ENCODE assay signal across 12 mouse cellular contexts in the genomic region with DNA sequence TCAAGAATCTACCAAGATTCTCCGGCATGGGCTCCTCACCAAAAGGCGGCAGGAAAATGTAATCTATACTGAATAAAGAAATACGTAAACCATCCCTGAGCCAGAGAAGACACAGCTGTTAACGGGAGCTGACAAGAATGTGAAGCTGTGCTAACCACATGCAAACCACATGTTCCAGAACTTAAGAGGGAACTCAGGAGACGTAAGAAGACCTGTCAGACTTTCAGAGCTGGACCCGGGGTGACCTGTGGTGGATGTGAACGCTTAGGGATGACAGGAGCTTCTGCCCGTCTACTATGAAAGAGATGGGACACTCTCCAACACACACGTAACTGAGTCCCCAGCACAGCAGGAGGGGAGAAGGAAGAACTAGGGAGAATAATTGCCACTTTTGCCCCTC. TPM values are rescaled to one million over a fixed set of nuclear protein-coding genes. Genes with fewer than 3 reads are reported as not detected.
DNase-seq lines count a peak whose midpoint lies in the region; ATAC-seq lines count a peak whose summit lies in the region.
"Had no signal": no experiment of that assay in that cellular context is flagged by ENCODE, and none has a peak within 500 bp of the region (broad histone marks: within the 10 kb centered on the region; RNA-seq: fewer than 3 reads in every experiment).

No protein-coding gene starts in this region.

- H3K27me3 ChIP-seq in hindbrain, embryonic 10.5 days (ENCODE audit: insufficient read depth, poor library complexity, severe bottlenecking) = no peaks in the 10 kb centered on the region
- H3K27me3 ChIP-seq in hindbrain, embryonic 13.5 days = no peaks in the 10 kb centered on the region
- no peaks in the 10 kb centered on the region for H3K27me3 ChIP-seq in midbrain, embryonic 14.5 days (ENCODE audit: control insufficient read depth, insufficient read depth, low read length)
- H3K27me3 ChIP-seq in midbrain, embryonic 16.5 days (ENCODE audit: control insufficient read depth, insufficient read depth, low read depth, low read length) = no peaks in the 10 kb centered on the region
- H3K27me3 ChIP-seq in limb, embryonic 13.5 days = no peaks in the 10 kb centered on the region
- H3K27me3 ChIP-seq in midbrain, embryonic 15.5 days (replicated peaks) = no peaks in the 10 kb centered on the region
- H3K27me3 ChIP-seq: liver, embryonic 12.5 days had no signal

- peaks cover 44% of the 10 kb centered on the region for H3K4me1 ChIP-seq in hindbrain, embryonic 10.5 days (replicated peaks)
- H3K4me1 ChIP-seq in hindbrain, embryonic 13.5 days (replicated peaks) = peaks cover 33% of the 10 kb centered on the region
- H3K4me1 ChIP-seq in midbrain, embryonic 14.5 days (ENCODE audit: control insufficient read depth, insufficient read depth, low read length) = peaks cover 13% of the 10 kb centered on the region
- peaks cover 5% of the 10 kb centered on the region; the same call in 1 of the 2 replicates for H3K4me1 ChIP-seq in midbrain, embryonic 16.5 days (ENCODE audit: control insufficient read depth, insufficient read depth, low read length)
- H3K4me1 ChIP-seq in limb, embryonic 13.5 days = peaks cover 48% of the 10 kb centered on the region
- H3K4me1 ChIP-seq in midbrain, embryonic 15.5 days = peaks cover 19% of the 10 kb centered on the region

- WGBS in hindbrain, embryonic 10.5 days = 55% methylated on average over 9 of the region's 9 CpGs
- 63% methylated on average over 9 of the region's 9 CpGs for WGBS in hindbrain, embryonic 13.5 days
- 60% methylated on average over 9 of the region's 9 CpGs for WGBS in midbrain, embryonic 14.5 days
- WGBS in midbrain, embryonic 16.5 days = 58% methylated on average over 9 of the region's 9 CpGs
- 25% methylated on average over 9 of the region's 9 CpGs for WGBS in limb, embryonic 13.5 days
- 62% methylated on average over 9 of the region's 9 CpGs for WGBS in midbrain, embryonic 15.5 days

- ATAC-seq in hindbrain, embryonic 13.5 days (ENCODE audit: low FRiP score) = no peak
- no peak for ATAC-seq in midbrain, embryonic 14.5 days (ENCODE audit: low FRiP score, low TSS enrichment)
- ATAC-seq in midbrain, embryonic 16.5 days = no peak
- no peak; the same call in 1 of the 2 replicates for ATAC-seq in limb, embryonic 13.5 days (ENCODE audit: low FRiP score, low read depth)
- ATAC-seq in midbrain, embryonic 15.5 days (replicated peaks) = no peak
- ATAC-seq: liver, embryonic 12.5 days had no signal

- H3K9ac ChIP-seq in hindbrain, embryonic 13.5 days = no peak overlapping the region
- H3K9ac ChIP-seq in midbrain, embryonic 14.5 days (replicated peaks; ENCODE audit: low read length) = no peak overlapping the region
- H3K9ac ChIP-seq in midbrain, embryonic 16.5 days (ENCODE audit: low read depth, low read length) = no peak overlapping the region
- H3K9ac ChIP-seq in limb, embryonic 13.5 days = no peak overlapping the region
- H3K9ac ChIP-seq in midbrain, embryonic 15.5 days = no peak overlapping the region
- H3K9ac ChIP-seq: liver, embryonic 12.5 days had no signal

- no peak overlapping the region for H3K4me2 ChIP-seq in hindbrain, embryonic 13.5 days
- H3K4me2 ChIP-seq in midbrain, embryonic 14.5 days (ENCODE audit: low read length) = no peak overlapping the region
- H3K4me2 ChIP-seq in midbrain, embryonic 16.5 days (ENCODE audit: low read length) = no peak overlapping the region
- H3K4me2 ChIP-seq in limb, embryonic 13.5 days (replicated peaks) = peak overlapping the region; percentile 53; the same call in 1 of the 2 replicates
- H3K4me2 ChIP-seq in midbrain, embryonic 15.5 days = no peak overlapping the region
- H3K4me2 ChIP-seq: liver, embryonic 12.5 days had no signal

- H3K4me3 ChIP-seq in hindbrain, embryonic 10.5 days = no peak overlapping the region
- H3K4me3 ChIP-seq in hindbrain, embryonic 13.5 days = no peak overlapping the region
- H3K4me3 ChIP-seq in midbrain, embryonic 14.5 days (replicated peaks; ENCODE audit: low read depth, low read length) = no peak overlapping the region
- H3K4me3 ChIP-seq in midbrain, embryonic 16.5 days (ENCODE audit: low read depth, low read length) = no peak overlapping the region
- no peak overlapping the region for H3K4me3 ChIP-seq in limb, embryonic 13.5 days
- H3K4me3 ChIP-seq in midbrain, embryonic 15.5 days = no peak overlapping the region
- H3K4me3 ChIP-seq: liver, embryonic 12.5 days had no signal

- H3K27ac ChIP-seq in hindbrain, embryonic 10.5 days = peak overlapping the region; percentile 50; the same call in 1 of the 2 replicates
- H3K27ac ChIP-seq in hindbrain, embryonic 13.5 days = no peak overlapping the region
- H3K27ac ChIP-seq in midbrain, embryonic 14.5 days (replicated peaks; ENCODE audit: low read depth, low read length) = no peak overlapping the region
- H3K27ac ChIP-seq in midbrain, embryonic 16.5 days (ENCODE audit: low read length) = no peak overlapping the region; the same call in 1 of the 2 replicates
- H3K27ac ChIP-seq in limb, embryonic 13.5 days = peak overlapping the region; percentile 22; the same call in 1 of the 2 replicates
- H3K27ac ChIP-seq in midbrain, embryonic 15.5 days = no peak overlapping the region
- H3K27ac ChIP-seq: liver, embryonic 12.5 days had no signal

- peak; percentile 7 for DNase-seq in hindbrain, embryonic 10.5 days (ENCODE audit: low spot score)
- DNase-seq in midbrain, embryonic 14.5 days = peak; percentile 26
- no peak for DNase-seq in left cerebral cortex, postnatal 25 days (ENCODE audit: low spot score in 2 of 2)
- DNase-seq in T-cell, adult 2 months (ENCODE audit: low spot score) = no peak
- DNase-seq: adrenal gland, postnatal 14 days; heart, adult 18-20 months; spleen, adult 18-20 months had no signal

- intact Hi-C loops in left cerebral cortex, postnatal 25 days (cut with DNase I) = no loop called here

- H3K36me3 ChIP-seq in hindbrain, embryonic 10.5 days = peaks cover 33% of the 10 kb centered on the region
- no peaks in the 10 kb centered on the region for H3K36me3 ChIP-seq in hindbrain, embryonic 13.5 days
- no peaks in the 10 kb centered on the region for H3K36me3 ChIP-seq in midbrain, embryonic 14.5 days (ENCODE audit: control insufficient read depth, insufficient read depth, low read length)
- no peaks in the 10 kb centered on the region for H3K36me3 ChIP-seq in midbrain, embryonic 16.5 days (ENCODE audit: control insufficient read depth, insufficient read depth, low read length)
- H3K36me3 ChIP-seq in limb, embryonic 13.5 days = peaks cover 28% of the 10 kb centered on the region
- no peaks in the 10 kb centered on the region for H3K36me3 ChIP-seq in midbrain, embryonic 15.5 days (replicated peaks)
- H3K36me3 ChIP-seq: liver, embryonic 12.5 days had no signal

- H3K9me3 ChIP-seq in hindbrain, embryonic 10.5 days = no peaks in the 10 kb centered on the region
- H3K9me3 ChIP-seq in hindbrain, embryonic 13.5 days = no peaks in the 10 kb centered on the region
- no peaks in the 10 kb centered on the region for H3K9me3 ChIP-seq in midbrain, embryonic 14.5 days (ENCODE audit: control insufficient read depth, low read length)
- no peaks in the 10 kb centered on the region for H3K9me3 ChIP-seq in midbrain, embryonic 16.5 days (replicated peaks; ENCODE audit: control insufficient read depth, low read length, poor library complexity, severe bottlenecking)
- no peaks in the 10 kb centered on the region for H3K9me3 ChIP-seq in limb, embryonic 13.5 days
- H3K9me3 ChIP-seq in midbrain, embryonic 15.5 days = no peaks in the 10 kb centered on the region
- H3K9me3 ChIP-seq: liver, embryonic 12.5 days had no signal

RNA-seq across cellular contexts. Expression of a gene that starts 18.1 kb away (rescaled TPM):
- 9.0 and 10.1 TPM in 2 replicates for polyA plus RNA-seq in hindbrain, embryonic 10.5 days (2016; fragmentation: Nextera tagmentation; extraction: Ambion mirVana)
- polyA plus RNA-seq in hindbrain, embryonic 13.5 days (2015; fragmentation: Nextera tagmentation; extraction: Ambion mirVana) = 1.7 and 2.1 TPM in 2 replicates
- 1.6 and 2.8 TPM in 2 replicates for polyA plus RNA-seq in midbrain, embryonic 14.5 days (2014; fragmentation: Nextera tagmentation; extraction: Ambion mirVana)
- polyA plus RNA-seq in midbrain, embryonic 16.5 days (2015; fragmentation: Nextera tagmentation; extraction: Ambion mirVana) = 1.1 TPM in 2 replicates
- 17.7 and 18.2 TPM in 2 replicates for polyA plus RNA-seq in limb, embryonic 13.5 days (2015; fragmentation: Nextera tagmentation; extraction: Ambion mirVana)
- total RNA-seq in left cerebral cortex, postnatal 25 days (2021) = 1 to 10 TPM; 2.7 to 3.4 TPM
- 1.6 and 2.6 TPM in 2 replicates for polyA plus RNA-seq in midbrain, embryonic 15.5 days (2015; fragmentation: Nextera tagmentation; extraction: Ambion mirVana)

Comparison
In these comparisons a context has a peak if more than half of its experiments do, and no peak if none do; other contexts are left out.
1. H3K27ac ChIP-seq: peak in hindbrain, embryonic 10.5 days (single experiment) and limb, embryonic 13.5 days (single experiment); none in hindbrain, embryonic 13.5 days (single experiment), midbrain, embryonic 14.5 days (single experiment), midbrain, embryonic 16.5 days (single experiment) and midbrain, embryonic 15.5 days (single experiment).
2. DNase-seq: peak in hindbrain, embryonic 10.5 days (single experiment) and midbrain, embryonic 14.5 days (single experiment); none in left cerebral cortex, postnatal 25 days (0 of 2) and T-cell, adult 2 months (single experiment).